8 mouse cellular contexts compared by ENCODE assay signal in genomic region chr5:122145381-122146055, GRCm38 (mm10). TPM values are rescaled to one million over a fixed set of nuclear protein-coding genes. Genes with fewer than 3 reads are reported as not detected.
DNase-seq lines count a peak whose midpoint lies in the region; ATAC-seq lines count a peak whose summit lies in the region.

No protein-coding gene starts in this region.

- no peaks in the 10 kb centered on the region for H3K27me3 ChIP-seq in midbrain, embryonic 15.5 days (replicated peaks)
- no peaks in the 10 kb centered on the region for H3K27me3 ChIP-seq in midbrain, embryonic 16.5 days (ENCODE audit: control insufficient read depth, insufficient read depth, low read depth, low read length)
- no peaks in the 10 kb centered on the region for H3K27me3 ChIP-seq in neural tube, embryonic 11.5 days (ENCODE audit: control insufficient read depth, insufficient read depth, low read length)

- intact Hi-C loops in heart, postnatal 10 days (cut with DNase I) = no loop called here

- H3K27ac ChIP-seq in midbrain, embryonic 15.5 days = peak overlapping the region; percentile 34; the same call in 1 of the 2 replicates
- no peak overlapping the region for H3K27ac ChIP-seq in midbrain, embryonic 16.5 days (ENCODE audit: low read length)
- H3K27ac ChIP-seq in neural tube, embryonic 11.5 days (ENCODE audit: low read depth, low read length) = peak overlapping the region; percentile 63

- peak; percentile 80 to 82 for DNase-seq in heart, postnatal 10 days
- peak; percentile 63 for DNase-seq in liver
- DNase-seq in neural tube, embryonic 11.5 days (ENCODE audit: low spot score) = no peak
- DNase-seq in retina, postnatal 1 day = no peak
- no peak for DNase-seq in retina, embryonic 14.5 days (ENCODE audit: low spot score)

- no peaks in the 10 kb centered on the region for H3K4me1 ChIP-seq in midbrain, embryonic 15.5 days
- no peaks in the 10 kb centered on the region for H3K4me1 ChIP-seq in midbrain, embryonic 16.5 days (ENCODE audit: control insufficient read depth, insufficient read depth, low read length)
- no peaks in the 10 kb centered on the region for H3K4me1 ChIP-seq in neural tube, embryonic 11.5 days (ENCODE audit: control insufficient read depth, insufficient read depth, low read length)

- no peaks in the 10 kb centered on the region for H3K36me3 ChIP-seq in midbrain, embryonic 15.5 days (replicated peaks)
- no peaks in the 10 kb centered on the region for H3K36me3 ChIP-seq in midbrain, embryonic 16.5 days (ENCODE audit: control insufficient read depth, insufficient read depth, low read length)
- no peaks in the 10 kb centered on the region for H3K36me3 ChIP-seq in neural tube, embryonic 11.5 days (ENCODE audit: control insufficient read depth, insufficient read depth, low read length)

- 69% methylated on average over 15 of the region's 15 CpGs for WGBS in midbrain, embryonic 15.5 days
- WGBS in midbrain, embryonic 16.5 days = 70% methylated on average over 15 of the region's 15 CpGs
- WGBS in neural tube, embryonic 11.5 days = 67% methylated on average over 15 of the region's 15 CpGs

- H3K9ac ChIP-seq in midbrain, embryonic 15.5 days = no peak overlapping the region
- H3K9ac ChIP-seq in midbrain, embryonic 16.5 days (ENCODE audit: low read depth, low read length) = no peak overlapping the region
- no peak overlapping the region for H3K9ac ChIP-seq in neural tube, embryonic 11.5 days (ENCODE audit: low read length)

- H3K4me3 ChIP-seq in midbrain, embryonic 15.5 days = no peak overlapping the region
- H3K4me3 ChIP-seq in midbrain, embryonic 16.5 days (ENCODE audit: low read depth, low read length) = no peak overlapping the region
- no peak overlapping the region for H3K4me3 ChIP-seq in neural tube, embryonic 11.5 days (ENCODE audit: low read depth, low read length)

- no peaks in the 10 kb centered on the region for H3K9me3 ChIP-seq in midbrain, embryonic 15.5 days
- 0 out of 2 replicates have a peak, but pooled peaks cover 2% of the 10 kb centered on the region for H3K9me3 ChIP-seq in midbrain, embryonic 16.5 days (replicated peaks; ENCODE audit: control insufficient read depth, low read length, poor library complexity, severe bottlenecking)
- H3K9me3 ChIP-seq in neural tube, embryonic 11.5 days (ENCODE audit: control insufficient read depth, low read length) = no peaks in the 10 kb centered on the region

- ATAC-seq in midbrain, embryonic 15.5 days (replicated peaks) = no peak
- ATAC-seq in midbrain, embryonic 16.5 days = no peak
- peak; percentile 93 for ATAC-seq in common myeloid progenitor, adult 5-6 weeks (replicated peaks; ENCODE audit: low read depth, poor library complexity, severe bottlenecking)
- no peak for ATAC-seq in neural tube, embryonic 11.5 days (ENCODE audit: insufficient read depth, low FRiP score, low TSS enrichment)

- H3K4me2 ChIP-seq in midbrain, embryonic 15.5 days = no peak overlapping the region
- no peak overlapping the region for H3K4me2 ChIP-seq in midbrain, embryonic 16.5 days (ENCODE audit: low read length)
- H3K4me2 ChIP-seq in neural tube, embryonic 11.5 days (ENCODE audit: low read depth) = peak overlapping the region; percentile 2; the same call in 1 of the 2 replicates

RNA-seq across cellular contexts. Expression of gene Ccdc63, which starts 4.9 kb away (rescaled TPM):
- polyA plus RNA-seq in midbrain, embryonic 15.5 days (2015; fragmentation: Nextera tagmentation; extraction: Ambion mirVana) = 0.29 TPM in 1 of 2 replicates, not detected in the other
- 0.24 and 0.25 TPM in 2 replicates for polyA plus RNA-seq in midbrain, embryonic 16.5 days (2015; fragmentation: Nextera tagmentation; extraction: Ambion mirVana)
- total RNA-seq in common myeloid progenitor, adult 5-6 weeks (2017) = 0.14 and 1.4 TPM in 2 replicates
- under 1 TPM in 1 of 2 experiments, not detected in 1; 0.22 TPM for total RNA-seq in heart, postnatal 10 days (2021)
- polyA plus RNA-seq in neural tube, embryonic 11.5 days (2014; fragmentation: Nextera tagmentation; extraction: Ambion mirVana) = not detected in 2 replicates

RNA-seq across cellular contexts. Expression of gene Ppp1cc, which starts 12.6 kb away (rescaled TPM):
- 216 and 237 TPM in 2 replicates for polyA plus RNA-seq in midbrain, embryonic 15.5 days (2015; fragmentation: Nextera tagmentation; extraction: Ambion mirVana)
- 188 and 193 TPM in 2 replicates for polyA plus RNA-seq in midbrain, embryonic 16.5 days (2015; fragmentation: Nextera tagmentation; extraction: Ambion mirVana)
- 207 and 220 TPM in 2 replicates for total RNA-seq in common myeloid progenitor, adult 5-6 weeks (2017)
- total RNA-seq in heart, postnatal 10 days (2021) = 100 to 1,000 TPM; 171 to 173 TPM
- polyA plus RNA-seq in neural tube, embryonic 11.5 days (2014; fragmentation: Nextera tagmentation; extraction: Ambion mirVana) = 325 and 339 TPM in 2 replicates

RNA-seq across cellular contexts. Expression of gene Myl2, which starts 44.8 kb away (rescaled TPM):
- 0.71 and 6.6 TPM in 2 replicates for polyA plus RNA-seq in midbrain, embryonic 15.5 days (2015; fragmentation: Nextera tagmentation; extraction: Ambion mirVana)
- 1.6 and 2.4 TPM in 2 replicates for polyA plus RNA-seq in midbrain, embryonic 16.5 days (2015; fragmentation: Nextera tagmentation; extraction: Ambion mirVana)
- total RNA-seq in common myeloid progenitor, adult 5-6 weeks (2017) = not detected in 2 replicates
- total RNA-seq in heart, postnatal 10 days (2021) = over 10,000 TPM; 18,908 to 21,159 TPM
- polyA plus RNA-seq in neural tube, embryonic 11.5 days (2014; fragmentation: Nextera tagmentation; extraction: Ambion mirVana) = 9.2 and 13.7 TPM in 2 replicates

Comparison
In these comparisons a context has a peak if more than half of its experiments do, and no peak if none do; other contexts are left out.
1. DNase-seq: peak in heart, postnatal 10 days (2 of 2) and liver (single experiment); none in neural tube, embryonic 11.5 days (single experiment), retina, postnatal 1 day (single experiment) and retina, embryonic 14.5 days (single experiment).